Mouse (Mus musculus): Measurements from ENCODE around the gene Gm281.
"Not testable (repeated sequence)": the region's sequence is repeated elsewhere in the genome, so short reads cannot be mapped to it uniquely, and the experiment has no call there.

DNA sequence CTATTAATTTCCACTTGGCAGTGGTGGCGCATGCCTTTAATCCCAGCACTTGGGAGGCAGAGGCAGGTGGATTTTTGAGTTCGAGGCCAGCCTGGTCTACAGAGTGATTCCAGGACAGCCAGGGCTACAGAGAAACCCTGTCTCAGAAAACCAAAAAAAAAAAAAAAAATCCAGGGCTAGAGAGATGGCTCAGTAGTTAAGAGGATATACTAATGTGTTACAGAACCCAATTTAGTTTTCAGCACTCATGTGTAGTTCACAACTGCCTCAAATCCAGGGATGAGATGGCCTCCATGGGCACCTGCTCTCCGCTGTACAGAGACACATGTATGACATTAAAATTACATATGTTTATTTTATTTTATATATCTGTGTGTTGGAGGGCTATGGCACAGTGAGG is 37.9 kb upstream of the Gm281 start:
- not testable (repeated sequence) for TF ChIP-seq POLR2A (IDR thresholded peaks at IDR 0.05; ENCODE audit: borderline replicate concordance, low read depth, low read length); CTCF (IDR thresholded peaks at IDR 0.05; ENCODE audit: low read depth, low read length)

Measured in bone marrow macrophage, adult 2 months (primary cell).